Mouse (Mus musculus) ES-E14 (cell line): ENCODE results near the gene Krtap10-10.

Experiments
- CHD2 ChIP-seq: IDR thresholded peaks from 2 replicates; pipeline ENCODE4 v1.6.1; 2014; ENCODE audit warnings: mild to moderate bottlenecking, low read depth, low read length, inconsistent platforms
- ZC3H11A ChIP-seq: IDR thresholded peaks from 2 replicates; pipeline ENCODE4 v1.6.1; 2012; ENCODE audit warnings: low read depth, mild to moderate bottlenecking, inconsistent platforms, low read length, borderline replicate concordance
- ZNF384 ChIP-seq: IDR thresholded peaks from 2 replicates; pipeline ENCODE4 v1.6.1; 2012; ENCODE audit warnings: low read depth, low read length, inconsistent platforms

DNA sequence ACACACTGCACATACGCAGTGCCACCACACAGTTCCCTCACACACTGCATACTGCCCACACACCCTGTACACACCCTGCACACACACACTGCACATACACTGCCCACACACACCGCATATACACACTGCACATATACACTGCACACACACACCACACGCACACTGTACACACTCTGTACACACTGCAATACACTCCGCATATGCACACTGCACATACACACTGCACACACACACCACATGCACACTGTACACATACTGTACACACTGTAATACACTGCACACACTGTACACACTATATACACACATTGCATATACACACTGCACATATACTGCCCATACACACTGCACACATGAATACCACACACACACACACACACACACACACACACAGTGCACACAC, 17.2 kb upstream of the Krtap10-10 start:
- TF ChIP-seq ZC3H11A (no peak), ZNF384 (no peak), CHD2 (no peak)
